Comparison of ENCODE assay signal across 18 mouse cellular contexts in genomic region chrX:78479710-78480109, GRCm38 (mm10).
DNase-seq lines count a peak whose midpoint lies in the region; ATAC-seq lines count a peak whose summit lies in the region.
"Had no signal": no experiment of that assay in that cellular context is flagged by ENCODE, and none has a peak within 500 bp of the region (broad histone marks: within the 10 kb centered on the region; RNA-seq: fewer than 3 reads in every experiment).

No protein-coding gene starts in this region.

- no peak overlapping the region for H3K4me3 ChIP-seq in forebrain, embryonic 14.5 days (ENCODE audit: low read depth, low read length)
- H3K4me3 ChIP-seq in forebrain, embryonic 11.5 days (ENCODE audit: low read depth, low read length) = no peak overlapping the region
- no peak overlapping the region for H3K4me3 ChIP-seq in kidney, embryonic 14.5 days (ENCODE audit: low read length)
- H3K4me3 ChIP-seq: embryonic facial prominence, embryonic 12.5 days; heart, embryonic 13.5 days; liver, embryonic 13.5 days; midbrain, embryonic 13.5 days; neural tube, embryonic 12.5 days had no signal

- H3K36me3 ChIP-seq in forebrain, embryonic 14.5 days (ENCODE audit: control insufficient read depth, insufficient read depth, low read length) = no peaks in the 10 kb centered on the region
- H3K36me3 ChIP-seq in forebrain, embryonic 11.5 days (ENCODE audit: control insufficient read depth, insufficient read depth, low read length) = no peaks in the 10 kb centered on the region
- H3K36me3 ChIP-seq in kidney, embryonic 14.5 days (ENCODE audit: control insufficient read depth, insufficient read depth, low read length) = no peaks in the 10 kb centered on the region
- H3K36me3 ChIP-seq: embryonic facial prominence, embryonic 12.5 days; heart, embryonic 13.5 days; liver, embryonic 13.5 days; midbrain, embryonic 13.5 days; neural tube, embryonic 12.5 days had no signal

- peak; percentile 1 for DNase-seq in forebrain, embryonic 14.5 days (ENCODE audit: low spot score)
- no peak for DNase-seq in forebrain, embryonic 11.5 days (ENCODE audit: low spot score)
- DNase-seq in kidney, postnatal 36 days = peak; percentile 2 to 4
- peak; percentile 13 for DNase-seq in CD4-positive helper T cell, adult 2 months (ENCODE audit: low read depth, low spot score)
- DNase-seq in frontal cortex, postnatal 10 days (ENCODE audit: low spot score in 2 of 2) = no peak
- DNase-seq in adrenal gland, adult 18-20 months (ENCODE audit: low spot score in 2 of 2) = no peak
- DNase-seq: adrenal gland, adult 8-10 months; gastrocnemius, postnatal 10 days; liver, embryonic 13.5 days; lung, postnatal 10 days; spleen, adult 18-20 months; thymus, postnatal 36 days had no signal

- no peaks in the 10 kb centered on the region for H3K27me3 ChIP-seq in forebrain, embryonic 14.5 days (replicated peaks; ENCODE audit: control insufficient read depth, insufficient read depth, low read length)
- no peaks in the 10 kb centered on the region for H3K27me3 ChIP-seq in forebrain, embryonic 11.5 days (ENCODE audit: control insufficient read depth, insufficient read depth, low read length)
- H3K27me3 ChIP-seq in kidney, embryonic 14.5 days (ENCODE audit: control insufficient read depth, insufficient read depth, low read length) = no peaks in the 10 kb centered on the region
- H3K27me3 ChIP-seq: embryonic facial prominence, embryonic 12.5 days; heart, embryonic 13.5 days; liver, embryonic 13.5 days; midbrain, embryonic 13.5 days; neural tube, embryonic 12.5 days had no signal

- H3K4me1 ChIP-seq in forebrain, embryonic 14.5 days (ENCODE audit: control insufficient read depth, insufficient read depth, low read length) = no peaks in the 10 kb centered on the region
- H3K4me1 ChIP-seq in forebrain, embryonic 11.5 days (replicated peaks; ENCODE audit: control insufficient read depth, insufficient read depth, low read length) = no peaks in the 10 kb centered on the region
- no peaks in the 10 kb centered on the region for H3K4me1 ChIP-seq in kidney, embryonic 14.5 days (ENCODE audit: control insufficient read depth, insufficient read depth, low read length)
- H3K4me1 ChIP-seq: embryonic facial prominence, embryonic 12.5 days; heart, embryonic 13.5 days; liver, embryonic 13.5 days; midbrain, embryonic 13.5 days; neural tube, embryonic 12.5 days had no signal

- H3K27ac ChIP-seq in forebrain, embryonic 14.5 days (ENCODE audit: low read depth, low read length) = no peak overlapping the region
- no peak overlapping the region for H3K27ac ChIP-seq in forebrain, embryonic 11.5 days (ENCODE audit: low read depth, low read length)
- H3K27ac ChIP-seq in kidney, embryonic 14.5 days (ENCODE audit: low read depth, low read length) = no peak overlapping the region
- H3K27ac ChIP-seq: embryonic facial prominence, embryonic 12.5 days; heart, embryonic 13.5 days; liver, embryonic 13.5 days; midbrain, embryonic 13.5 days; neural tube, embryonic 12.5 days had no signal

- 70% methylated on average over 3 of the region's 3 CpGs for WGBS in forebrain, embryonic 14.5 days
- 75% methylated on average over 3 of the region's 3 CpGs for WGBS in forebrain, embryonic 11.5 days
- 67% methylated on average over 3 of the region's 3 CpGs for WGBS in kidney, embryonic 14.5 days

- ATAC-seq in forebrain, embryonic 14.5 days = no peak
- no peak for ATAC-seq in forebrain, embryonic 11.5 days (replicated peaks; ENCODE audit: low FRiP score)
- no peak for ATAC-seq in kidney, embryonic 14.5 days (ENCODE audit: low FRiP score, low TSS enrichment)
- ATAC-seq in megakaryocyte progenitor cell, adult 5-6 weeks (replicated peaks; ENCODE audit: poor library complexity) = peak; percentile 51
- ATAC-seq: midbrain, embryonic 13.5 days had no signal

- no peaks in the 10 kb centered on the region for H3K9me3 ChIP-seq in forebrain, embryonic 14.5 days (replicated peaks; ENCODE audit: control insufficient read depth, low read length)
- no peaks in the 10 kb centered on the region for H3K9me3 ChIP-seq in forebrain, embryonic 11.5 days (ENCODE audit: control insufficient read depth, low read length)
- no peaks in the 10 kb centered on the region for H3K9me3 ChIP-seq in kidney, embryonic 14.5 days (ENCODE audit: control insufficient read depth, low read length)
- H3K9me3 ChIP-seq: embryonic facial prominence, embryonic 12.5 days; heart, embryonic 13.5 days; liver, embryonic 13.5 days; midbrain, embryonic 13.5 days; neural tube, embryonic 12.5 days had no signal

- H3K4me2 ChIP-seq in forebrain, embryonic 14.5 days (ENCODE audit: low read length) = no peak overlapping the region
- H3K4me2 ChIP-seq in forebrain, embryonic 11.5 days (ENCODE audit: low read depth, low read length, severe bottlenecking) = no peak overlapping the region
- H3K4me2 ChIP-seq in kidney, embryonic 14.5 days (replicated peaks; ENCODE audit: low read depth, low read length) = no peak overlapping the region
- H3K4me2 ChIP-seq: embryonic facial prominence, embryonic 12.5 days; heart, embryonic 13.5 days; liver, embryonic 13.5 days; midbrain, embryonic 13.5 days; neural tube, embryonic 12.5 days had no signal

- no peak overlapping the region for H3K9ac ChIP-seq in forebrain, embryonic 14.5 days (ENCODE audit: low read length)
- no peak overlapping the region for H3K9ac ChIP-seq in forebrain, embryonic 11.5 days (ENCODE audit: low read length)
- H3K9ac ChIP-seq in kidney, embryonic 14.5 days (ENCODE audit: low read depth, low read length) = no peak overlapping the region
- H3K9ac ChIP-seq: embryonic facial prominence, embryonic 12.5 days; heart, embryonic 13.5 days; liver, embryonic 13.5 days; midbrain, embryonic 13.5 days; neural tube, embryonic 12.5 days had no signal

Comparison
In these comparisons a context has a peak if more than half of its experiments do, and no peak if none do; other contexts are left out.
1. DNase-seq: peak in forebrain, embryonic 14.5 days (single experiment), kidney, postnatal 36 days (2 of 2) and CD4-positive helper T cell, adult 2 months (single experiment); none in forebrain, embryonic 11.5 days (single experiment), frontal cortex, postnatal 10 days (0 of 2) and adrenal gland, adult 18-20 months (0 of 2).